Mouse (Mus musculus) heart, embryonic 14.5 days (tissue): ENCODE measurements around the gene Kcnj9. TPM values are rescaled to one million over a fixed set of nuclear protein-coding genes. Genes with fewer than 3 reads are reported as not detected.

ENCODE experiments used
- ATAC-seq: fragments of 200-750 bp; cut with Nextera tagmentation; 2 replicates; pipeline ENCODE4 v1.8.0; 2017; ENCODE audit warnings: low read depth, moderate TSS enrichment; ENCODE audit not compliant: insufficient number of reproducible peaks, insufficient read depth, low FRiP score
- H3K27ac ChIP-seq, 2 experiments: fragments of 200-500 bp in 1 of 2; fragments of 300-500 bp in 1 of 2; sonication (generic) in 1 of 2; replicated peaks in 1 of 2; 2 replicates each; pipeline ENCODE4 v1.5.1; 2012 to 2014; ENCODE audit warnings: low read depth in 2 of 2, low read length in 2 of 2, control low read depth in 1 of 2, mild to moderate bottlenecking in 1 of 2, mixed read lengths in 1 of 2; ENCODE audit not compliant: control insufficient read depth in 1 of 2, insufficient read depth in 1 of 2
- H3K27me3 ChIP-seq: fragments of 300-500 bp; sonication (generic); 2 replicates; pipeline ENCODE4 v1.6.1; 2014; ENCODE audit warnings: mild to moderate bottlenecking, low read length, control low read depth; ENCODE audit not compliant: control insufficient read depth, insufficient read depth
- H3K36me3 ChIP-seq: fragments of 300-500 bp; sonication (generic); 2 replicates; pipeline ENCODE4 v1.6.1; 2014; ENCODE audit warnings: mild to moderate bottlenecking, control low read depth, low read length, mixed read lengths; ENCODE audit not compliant: control insufficient read depth, insufficient read depth
- H3K4me1 ChIP-seq, 2 experiments: fragments of 200-500 bp in 1 of 2; fragments of 300-500 bp in 1 of 2; sonication (generic) in 1 of 2; 2 replicates each; pipeline ENCODE4 v1.6.1; 2012 to 2014; ENCODE audit warnings: low read length in 2 of 2, control low read depth in 1 of 2, mixed read lengths in 1 of 2; ENCODE audit not compliant: control insufficient read depth in 2 of 2, insufficient read depth in 2 of 2
- H3K4me2 ChIP-seq: fragments of 300-500 bp; sonication (generic); 2 replicates; pipeline ENCODE4 v1.6.1; 2014; ENCODE audit warnings: mild to moderate bottlenecking, low read length
- H3K4me3 ChIP-seq, 2 experiments: fragments of 200-500 bp in 1 of 2; fragments of 300-500 bp in 1 of 2; sonication (generic) in 1 of 2; 2 replicates each; pipeline ENCODE4 v1.5.1; 2012 to 2014; ENCODE audit warnings: low read length in 2 of 2, mild to moderate bottlenecking in 2 of 2, control low read depth in 1 of 2, low read depth in 1 of 2, moderate library complexity in 1 of 2; ENCODE audit not compliant: control insufficient read depth in 1 of 2, insufficient read depth in 1 of 2
- H3K9ac ChIP-seq: fragments of 300-500 bp; sonication (generic); 2 replicates; pipeline ENCODE4 v1.6.1; 2014; ENCODE audit warnings: mild to moderate bottlenecking, low read length
- H3K9me3 ChIP-seq: fragments of 300-500 bp; sonication (generic); 2 replicates; pipeline ENCODE4 v1.6.1; 2016; ENCODE audit warnings: low read length, control low read depth; ENCODE audit not compliant: control insufficient read depth
- WGBS: fragments of 180-500 bp; shearing (Covaris S2); extraction: QIAGEN DNeasy Blood & Tissue Kit; methylation state at CpG from one replicate; pipeline ENCODE4 v1.1.7; 2014; 5-methylcytosine and 5-hydroxymethylcytosine counted together
- polyA plus RNA-seq: library from polyadenylated mRNA; unstranded; fragments of >200 nt; fragmentation: Nextera tagmentation; extraction: Ambion mirVana; gene quantifications from 2 replicates; pipeline ENCODE4 v1.2.1, GENCODE M21; 2014

Kcnj9 gene
- polyA plus RNA-seq, 1 experiment from 2014 or later, result not detected

- peak within 1 kb of the TSS; percentile 78 for H3K9ac ChIP-seq
- peak within 1 kb of the TSS; percentile 86 to 93 for H3K27ac ChIP-seq
- peak within 1 kb of the TSS; percentile 42 to 66 for H3K4me3 ChIP-seq
- peak within 1 kb of the TSS; percentile 75 for H3K4me2 ChIP-seq
- peaks cover 5% of the 10 kb centered on the region for H3K36me3 ChIP-seq
- H3K9me3 ChIP-seq, result no peaks in the 10 kb centered on the region
- WGBS, result 7% methylated on average over 16 of the region's 16 CpGs
- peaks cover 55 to 64% of the 10 kb centered on the region in 2 experiments for H3K4me1 ChIP-seq
- ATAC-seq, result peak; percentile 73
- H3K27me3 ChIP-seq, result no peaks in the 10 kb centered on the region
These were observed 31.2 kb downstream of the Kcnj9 start, which contains the start of gene Atp1a2 for GRCm38 (mm10) chr1:172297611-172298537. Gene Atp1a2 (minus strand): TSS chr1:172298064.

GRCm38 (mm10) chr1:172296816-172297510 is 32.2 kb downstream of the Kcnj9 start:
- peak overlapping the region; percentile 78 for H3K9ac ChIP-seq
- H3K4me2 ChIP-seq, result peak overlapping the region; percentile 75
- WGBS, result 75% methylated on average over 6 of the region's 6 CpGs
- ATAC-seq, result no peak
- H3K4me3 ChIP-seq, result peak overlapping the region; percentile 42 to 66
- H3K27me3 ChIP-seq, result no peaks in the 10 kb centered on the region
- H3K9me3 ChIP-seq, result no peaks in the 10 kb centered on the region
- H3K36me3 ChIP-seq, result peaks cover 10% of the 10 kb centered on the region
- H3K27ac ChIP-seq, result peak overlapping the region; percentile 86 to 93
- H3K4me1 ChIP-seq, result peaks cover 55 to 57% of the 10 kb centered on the region in 2 experiments

GRCm38 (mm10) chr1:172295751-172296197 is 33.3 kb downstream of the Kcnj9 start:
- Histone ChIP-seq H3K4me1 (peaks cover 49 to 51% of the 10 kb centered on the region in 2 experiments), H3K27me3 (no peaks in the 10 kb centered on the region), H3K4me2 (peak overlapping the region; percentile 75), H3K9me3 (no peaks in the 10 kb centered on the region), H3K27ac (peak overlapping the region; percentile 36 to 86), H3K36me3 (peaks cover 22% of the 10 kb centered on the region), H3K9ac (peak overlapping the region; percentile 59), H3K4me3 (peak overlapping the region in 1 of 2 experiments; percentile 42; a peak in 1 of 4 replicates)
- WGBS, result 27% methylated on average over 4 of the region's 4 CpGs
- ATAC-seq, result no peak

GRCm38 (mm10) chr1:172293449-172293848 is 35.7 kb downstream of the Kcnj9 start:
- no peaks in the 10 kb centered on the region for H3K9me3 ChIP-seq
- no peaks in the 10 kb centered on the region for H3K27me3 ChIP-seq
- H3K4me1 ChIP-seq, result peaks cover 32% of the 10 kb centered on the region in 2 experiments
- H3K27ac ChIP-seq, result no peak overlapping the region
- peaks cover 45% of the 10 kb centered on the region for H3K36me3 ChIP-seq
- H3K4me3 ChIP-seq, result no peak overlapping the region
- ATAC-seq, result no peak
- H3K9ac ChIP-seq, result no peak overlapping the region
- 90% methylated on average over 11 of the region's 11 CpGs for WGBS
- no peak overlapping the region for H3K4me2 ChIP-seq

GRCm38 (mm10) chr1:172292880-172293279 is 36.2 kb downstream of the Kcnj9 start:
- Histone ChIP-seq H3K36me3 (peaks cover 51% of the 10 kb centered on the region), H3K27ac (no peak overlapping the region), H3K9ac (no peak overlapping the region), H3K4me2 (no peak overlapping the region), H3K27me3 (no peaks in the 10 kb centered on the region), H3K4me1 (peaks cover 26% of the 10 kb centered on the region in 2 experiments), H3K4me3 (no peak overlapping the region), H3K9me3 (no peaks in the 10 kb centered on the region)
- ATAC-seq, result no peak
- 81% methylated on average over 2 of the region's 2 CpGs for WGBS

GRCm38 (mm10) chr1:172289617-172289946 is 39.5 kb downstream of the Kcnj9 start:
- Histone ChIP-seq H3K4me1 (no peaks in the 10 kb centered on the region), H3K36me3 (peaks cover 83% of the 10 kb centered on the region), H3K9ac (no peak overlapping the region), H3K27me3 (no peaks in the 10 kb centered on the region), H3K4me2 (no peak overlapping the region), H3K9me3 (no peaks in the 10 kb centered on the region), H3K4me3 (no peak overlapping the region), H3K27ac (no peak overlapping the region)
- no peak for ATAC-seq
- WGBS, result 77% methylated on average over 3 of the region's 3 CpGs

- no peaks in the 10 kb centered on the region for H3K4me1 ChIP-seq
- no peak overlapping the region for H3K4me3 ChIP-seq
- H3K9me3 ChIP-seq, result no peaks in the 10 kb centered on the region
- peaks cover 89% of the 10 kb centered on the region for H3K36me3 ChIP-seq
- no peak for ATAC-seq
- H3K27me3 ChIP-seq, result no peaks in the 10 kb centered on the region
- H3K4me2 ChIP-seq, result no peak overlapping the region
- no peak overlapping the region for H3K9ac ChIP-seq
- WGBS, result 83% methylated on average over 11 of the region's 11 CpGs
- no peak overlapping the region for H3K27ac ChIP-seq
These were observed 40.1 kb downstream of the Kcnj9 start for GRCm38 (mm10) chr1:172288900-172289616.
